Mouse (Mus musculus) T-helper 17 cell (primary cell): ENCODE data around the gene Rabep1.

Source experiments
- in situ Hi-C, 2 experiments: fragments of 300-600 bp; cut with MboI, MseI; formaldehyde crosslinking; loops; 1 replicate in 1 of 2; 2 replicates in 1 of 2; pipeline ENCODE4 v1.15.1; 2025; ENCODE audit warnings: high pct_unique_total_duplicates in 2 of 2

Gene Rabep1

DNA sequence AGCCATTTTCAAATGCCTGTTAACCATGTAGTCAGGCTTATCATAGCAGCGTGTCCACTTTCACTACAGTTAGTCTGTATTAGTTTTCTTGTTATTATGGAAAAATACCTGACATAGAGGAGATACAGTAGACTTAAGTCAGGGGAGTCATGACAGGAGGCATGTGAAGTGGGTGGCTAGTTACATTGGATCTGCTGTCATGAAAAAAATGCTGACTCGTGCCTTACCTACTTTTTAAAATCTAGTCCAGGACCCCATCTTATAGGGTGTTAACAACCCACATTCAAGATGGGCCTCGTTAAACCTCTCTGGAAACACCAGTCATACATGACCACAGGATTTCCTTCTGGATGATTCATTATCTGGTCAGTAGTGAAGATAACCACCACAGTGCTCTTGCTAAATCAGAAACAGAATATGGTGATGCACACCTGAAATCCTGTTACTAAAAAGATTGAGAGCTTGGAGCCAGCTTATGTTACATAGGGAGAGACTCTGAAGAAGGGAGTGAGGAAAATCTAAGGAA is 38.4 kb downstream of the Rabep1 start:
- in situ Hi-C loops, result loop anchor here in 1 of 2 experiments (25.0 kb wide), 1 partner anchor 1429 kb away; the partner anchor contains the start of genes Fbxo39 and Xaf1

DNA sequence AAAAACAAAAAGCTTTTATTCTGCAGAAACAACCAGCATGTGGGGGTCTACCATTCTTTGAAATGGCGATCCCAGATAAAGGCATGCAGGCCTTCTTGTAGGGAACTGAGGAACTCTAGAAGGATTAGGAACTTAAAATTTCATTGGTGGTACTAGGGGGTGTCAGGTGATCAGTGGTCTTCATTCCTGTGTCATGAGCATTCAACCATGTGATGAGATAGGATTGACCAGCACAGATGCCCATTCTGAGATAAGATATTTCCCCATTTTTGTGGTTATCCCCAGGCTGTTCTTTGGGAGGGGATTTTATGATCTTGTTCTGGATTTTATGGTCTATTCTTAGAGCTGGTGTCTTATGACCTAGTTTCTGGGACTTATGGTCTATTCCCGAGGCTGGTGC is 46.1 kb downstream of the Rabep1 start:
- in situ Hi-C loops, result loop anchor here in 1 of 2 experiments (25.0 kb wide), 1 partner anchor 1422 kb away; the partner anchor contains the start of genes Fbxo39 and Xaf1

DNA sequence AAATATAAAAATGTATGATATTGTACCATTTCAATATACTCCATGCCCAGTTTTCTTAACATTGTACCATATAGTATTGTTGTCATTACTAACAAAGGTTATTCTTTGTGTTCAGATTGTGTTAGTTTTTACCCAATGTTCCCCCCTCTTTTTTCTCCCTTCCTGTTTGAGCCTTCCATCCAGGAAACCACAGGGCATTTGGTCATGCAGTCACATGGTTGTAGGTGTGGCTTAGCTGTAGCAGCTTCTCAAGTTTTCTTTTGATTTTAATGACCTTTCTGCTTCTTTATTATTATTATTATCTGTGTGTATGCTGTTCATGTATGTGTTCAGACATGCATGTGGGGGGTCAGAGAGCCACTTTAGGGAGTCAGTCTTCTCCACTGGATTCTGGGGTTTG is 47.0 kb downstream of the Rabep1 start:
- in situ Hi-C loops, result loop anchor here in 1 of 2 experiments (25.0 kb wide), 1 partner anchor 1421 kb away; the partner anchor contains the start of genes Fbxo39 and Xaf1

DNA sequence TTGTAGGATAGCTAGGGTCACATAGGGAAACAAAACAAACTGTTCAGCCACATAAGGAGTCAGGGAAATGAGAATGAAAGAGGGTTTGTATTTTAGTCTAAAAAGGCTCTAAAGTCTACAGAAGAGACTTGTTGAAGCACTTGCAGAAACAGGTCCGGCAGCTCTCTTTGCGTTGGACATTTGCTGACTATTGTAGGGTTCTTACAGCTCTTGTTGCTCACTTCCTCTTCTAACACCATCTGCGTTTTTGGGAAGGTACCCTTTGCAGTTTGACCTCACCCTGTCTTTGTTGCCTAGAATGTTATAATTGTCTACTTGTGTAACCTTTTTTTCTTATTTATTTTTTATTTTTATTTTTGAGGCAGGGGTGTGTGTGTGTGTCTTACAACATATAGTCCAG is 53.1 kb downstream of the Rabep1 start:
- in situ Hi-C loops, result loop anchor here in 1 of 2 experiments (25.0 kb wide), 1 partner anchor 1415 kb away; the partner anchor contains the start of genes Fbxo39 and Xaf1

DNA sequence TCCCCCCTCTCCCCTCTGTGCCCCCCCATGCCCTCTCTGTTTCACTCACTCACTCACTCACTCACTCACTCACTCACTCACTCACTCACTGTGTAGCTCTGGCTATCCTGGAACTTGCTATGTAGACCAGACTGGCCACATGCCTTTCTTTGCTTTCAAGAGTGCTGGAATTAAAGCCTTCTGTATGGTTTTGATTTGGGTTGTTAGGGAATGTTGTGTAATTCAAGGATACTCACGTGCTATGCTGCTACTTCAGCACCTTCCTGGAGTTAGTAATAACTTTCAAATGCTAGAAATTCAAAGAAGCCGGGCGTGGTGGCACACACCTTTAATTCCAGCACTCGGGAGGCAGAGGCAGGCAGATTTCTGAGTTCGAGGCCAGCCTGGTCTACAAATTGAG is 53.6 kb downstream of the Rabep1 start:
- in situ Hi-C loops, result loop anchor here in 1 of 2 experiments (25.0 kb wide), 1 partner anchor 1414 kb away; the partner anchor contains the start of genes Fbxo39 and Xaf1

DNA sequence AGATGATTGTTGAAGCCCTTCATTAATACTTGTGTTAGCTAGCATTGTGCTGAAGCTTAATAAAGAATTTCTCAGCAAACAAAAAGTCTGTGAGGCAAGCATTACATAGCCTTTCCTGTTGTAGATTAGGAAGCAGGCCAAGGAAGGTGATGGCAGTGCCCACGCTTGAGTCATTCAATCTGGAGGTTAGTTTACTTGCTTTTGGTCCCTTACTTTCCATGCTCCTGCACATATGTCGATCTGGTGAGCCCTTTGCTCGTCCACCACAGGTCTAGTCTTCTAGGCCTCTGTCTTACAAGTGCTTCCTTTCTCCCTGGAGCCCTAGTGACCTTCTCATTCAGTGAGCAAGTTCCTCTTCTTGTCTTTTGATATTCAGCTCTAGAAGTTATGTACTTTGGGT is 62.1 kb downstream of the Rabep1 start:
- in situ Hi-C loops, result no loop called here

DNA sequence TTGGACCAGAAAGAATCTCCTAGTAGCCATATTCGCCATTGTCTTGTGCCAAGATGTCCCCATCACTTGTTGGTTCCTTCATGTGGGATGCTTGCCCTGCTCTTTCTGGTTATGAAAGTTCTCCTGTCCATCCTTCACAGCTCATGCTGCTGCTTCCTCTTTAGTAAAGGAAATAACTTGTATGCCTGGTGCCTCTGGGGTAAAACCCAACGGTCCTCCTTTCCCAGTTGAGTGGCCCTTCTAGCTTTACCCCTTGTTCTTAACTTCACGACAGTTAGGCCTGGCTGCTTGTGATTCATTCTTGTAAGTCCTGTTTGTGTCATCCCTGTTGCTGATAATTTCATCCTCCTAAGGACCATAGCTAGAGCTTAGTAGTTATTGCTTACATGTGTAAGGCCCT is 66.7 kb downstream of the Rabep1 start:
- in situ Hi-C loops, result no loop called here

DNA sequence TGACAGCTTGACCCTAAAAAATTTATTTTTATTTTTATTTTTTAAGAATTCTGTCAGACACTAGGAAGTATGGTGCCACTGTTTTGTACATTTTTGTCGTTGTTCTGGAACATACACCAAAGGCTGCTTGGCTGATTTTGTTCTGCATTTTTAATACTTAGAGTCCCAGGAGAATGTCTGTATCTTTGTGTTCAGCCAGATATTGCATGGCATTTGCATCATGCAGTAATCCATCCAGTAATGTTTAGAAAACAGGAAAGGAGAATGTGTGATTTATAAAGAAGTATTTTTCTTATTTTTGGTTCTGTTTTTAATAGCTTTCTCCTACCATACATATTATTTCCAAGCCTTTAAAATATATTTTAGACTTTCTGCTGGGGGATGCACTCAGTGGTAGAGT is 67.3 kb downstream of the Rabep1 start:
- in situ Hi-C loops, result no loop called here

DNA sequence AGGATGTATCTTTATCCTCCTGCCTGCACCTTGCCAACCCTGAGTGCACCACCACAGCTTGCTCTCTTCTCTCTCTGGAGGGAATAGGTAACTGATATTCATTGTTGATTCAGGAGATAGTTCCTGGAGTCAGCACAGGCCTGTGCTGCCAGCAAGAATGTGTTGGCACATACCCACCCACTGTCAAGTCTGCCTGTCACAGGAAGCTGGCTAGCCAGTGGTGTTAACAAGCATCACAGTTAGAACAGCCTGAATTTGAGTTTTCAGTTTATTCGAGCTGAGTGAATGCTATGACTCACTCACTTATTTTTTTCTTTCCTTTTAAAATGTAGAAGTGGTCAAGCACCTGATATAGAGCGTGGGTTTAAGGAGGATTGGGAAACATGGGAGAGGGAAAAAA is 73.3 kb downstream of the Rabep1 start:
- in situ Hi-C loops, result no loop called here

DNA sequence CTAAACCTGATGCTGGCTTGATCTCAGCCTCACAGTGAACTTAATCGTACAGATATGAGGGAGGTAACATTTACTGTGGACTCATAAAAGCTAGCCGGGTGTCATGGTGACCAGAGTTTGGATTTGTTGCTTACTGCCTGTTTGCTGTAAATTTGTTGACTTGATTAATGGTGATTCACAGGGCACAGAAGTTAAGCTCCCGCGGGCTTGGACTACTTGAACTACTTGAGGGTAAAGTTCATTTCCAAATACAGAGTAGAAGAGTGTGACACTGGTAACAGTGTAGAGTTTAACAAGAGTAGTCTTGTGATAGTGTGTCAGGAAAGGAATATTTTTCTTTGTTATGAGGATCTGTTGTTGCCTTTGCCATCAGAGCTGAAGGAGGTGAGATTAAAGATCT is 74.9 kb downstream of the Rabep1 start:
- in situ Hi-C loops, result no loop called here

DNA sequence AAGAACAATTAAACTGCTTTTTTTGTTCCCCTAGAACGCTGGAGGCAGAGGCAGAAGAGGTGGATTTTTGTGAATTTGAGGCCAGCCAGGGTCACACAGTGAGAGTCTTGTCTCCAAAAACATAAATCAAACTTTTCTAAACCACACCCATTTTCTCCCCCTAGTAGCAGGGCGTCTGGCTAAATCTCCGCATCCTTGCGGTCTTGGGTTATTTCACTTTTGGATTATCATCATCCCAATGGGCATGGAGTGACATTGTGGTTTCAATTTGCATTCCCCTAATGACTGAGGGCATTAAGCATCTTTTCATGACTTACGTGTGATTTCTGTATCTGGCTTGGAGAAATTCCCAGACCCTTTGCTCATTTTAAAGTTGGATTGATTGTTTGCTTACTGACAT is 86.9 kb downstream of the Rabep1 start:
- in situ Hi-C loops, result no loop called here

DNA sequence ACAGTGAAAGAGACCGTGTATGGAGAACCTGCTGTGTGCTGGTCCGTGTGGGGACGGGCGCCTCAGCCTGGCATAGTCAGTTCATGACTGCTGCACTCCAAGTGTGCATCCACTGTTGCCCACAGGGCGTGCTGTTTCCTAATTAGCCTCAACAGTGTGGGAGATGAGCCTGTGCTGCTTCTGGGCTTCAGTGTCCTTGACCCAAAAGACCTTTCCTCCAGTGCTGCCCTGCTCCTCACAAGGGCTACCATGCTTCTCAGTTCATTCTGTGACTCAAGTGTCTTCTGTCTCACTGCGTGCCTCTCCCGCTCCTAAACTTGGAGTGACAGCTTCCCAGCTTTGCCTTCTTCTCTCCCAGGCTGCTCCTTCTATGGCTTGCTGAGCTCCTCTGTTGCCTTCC is 90.7 kb downstream of the Rabep1 start:
- in situ Hi-C loops, result no loop called here

DNA sequence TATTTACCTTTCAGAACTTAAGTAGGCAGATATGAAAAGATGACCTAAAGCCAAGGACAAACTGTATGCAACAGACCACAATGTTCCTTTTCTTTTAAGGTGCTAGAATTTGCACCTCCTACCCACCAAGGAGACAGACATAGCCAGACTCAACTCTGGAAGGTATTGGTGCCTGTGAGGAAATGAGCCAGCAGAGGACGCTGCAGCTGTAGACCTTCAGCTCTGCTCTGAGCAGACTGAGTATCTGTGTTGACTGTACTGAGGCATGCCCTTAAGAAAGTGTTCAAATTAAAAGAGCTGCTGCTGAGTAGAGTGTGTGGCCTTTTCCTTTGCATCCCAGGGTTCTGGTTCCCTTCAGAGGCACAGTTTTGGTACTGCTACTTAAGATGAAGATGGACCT is 98.0 kb downstream of the Rabep1 start:
- in situ Hi-C loops, result no loop called here

DNA sequence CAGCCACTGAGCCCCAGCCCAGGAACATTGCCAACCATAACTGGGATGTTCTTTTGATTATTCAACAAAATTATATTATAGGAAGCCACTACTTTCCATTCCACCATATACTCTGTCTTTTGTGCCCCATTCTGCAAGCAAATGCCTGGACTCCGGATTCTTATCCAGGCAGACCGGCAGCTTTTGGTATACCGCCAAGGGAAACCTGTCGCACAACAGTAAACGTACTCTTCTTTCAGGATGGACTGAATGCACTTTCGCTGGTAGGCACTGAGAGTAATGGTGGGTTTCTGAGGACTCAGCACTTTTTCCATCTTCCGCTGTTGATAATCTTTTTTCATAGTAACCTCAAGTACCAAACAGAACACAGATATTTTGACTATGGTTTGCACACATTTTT is 99.1 kb downstream of the Rabep1 start:
- in situ Hi-C loops, result no loop called here

DNA sequence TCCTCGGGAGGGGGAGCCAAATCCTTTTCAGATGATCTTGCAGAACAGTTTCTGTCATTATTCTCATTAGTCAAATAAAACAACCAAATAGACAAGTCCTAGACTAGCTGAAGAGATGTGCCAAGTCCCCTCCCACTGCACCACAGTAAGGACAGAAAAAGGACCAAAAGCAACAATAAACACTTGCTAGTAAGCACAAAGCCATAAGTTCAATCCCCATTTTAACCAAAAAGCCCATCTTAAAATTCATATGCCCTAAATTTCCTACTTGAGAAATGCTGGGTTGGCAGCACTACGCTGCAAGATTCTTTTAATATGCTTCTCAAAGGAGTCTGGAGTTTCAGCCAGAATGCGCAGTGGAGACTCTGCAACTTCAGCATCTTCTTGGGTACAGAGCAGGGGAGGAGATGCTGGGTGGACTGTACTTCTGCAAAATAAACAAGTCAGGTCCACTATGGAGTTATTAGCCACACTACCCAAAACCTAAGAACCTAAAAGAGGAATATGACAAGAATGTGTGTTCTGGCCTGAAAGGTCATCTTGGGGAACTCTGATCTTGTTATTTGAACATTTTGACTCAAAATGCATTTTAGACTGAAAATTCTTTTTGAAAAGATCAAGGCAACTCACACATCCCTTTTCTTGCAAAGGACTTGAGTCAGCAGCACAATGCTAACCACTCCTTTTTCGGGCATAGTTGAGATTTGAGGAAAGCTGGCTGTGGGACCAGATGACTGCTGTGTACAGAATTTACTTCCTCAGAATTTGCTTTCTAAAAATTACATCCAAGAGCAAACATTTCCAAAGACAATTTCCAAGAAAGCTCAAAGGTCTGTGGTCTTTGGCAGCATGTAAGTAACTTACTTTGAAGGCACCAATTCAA is 100.6 kb downstream of the Rabep1 start:
- in situ Hi-C loops, result no loop called here

DNA sequence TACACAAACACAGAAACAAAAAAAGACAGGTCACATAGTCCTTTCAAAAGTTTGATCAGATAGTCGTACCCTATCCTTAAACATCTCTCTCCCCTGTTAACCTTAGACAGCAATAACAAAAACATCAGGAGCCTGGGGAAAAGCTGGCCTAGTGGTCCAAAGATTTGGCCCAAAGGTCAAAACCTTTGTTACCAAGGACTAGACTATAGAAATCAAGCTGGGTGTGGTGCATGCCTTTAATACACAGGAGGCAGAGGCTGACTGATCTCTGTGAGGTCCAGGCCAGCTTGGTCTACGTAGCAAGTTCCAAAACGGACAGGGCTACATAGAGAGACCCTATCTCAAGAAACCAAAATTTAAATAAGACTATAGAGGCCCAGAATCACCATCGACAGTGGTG is 110.1 kb downstream of the Rabep1 start:
- in situ Hi-C loops, result no loop called here

DNA sequence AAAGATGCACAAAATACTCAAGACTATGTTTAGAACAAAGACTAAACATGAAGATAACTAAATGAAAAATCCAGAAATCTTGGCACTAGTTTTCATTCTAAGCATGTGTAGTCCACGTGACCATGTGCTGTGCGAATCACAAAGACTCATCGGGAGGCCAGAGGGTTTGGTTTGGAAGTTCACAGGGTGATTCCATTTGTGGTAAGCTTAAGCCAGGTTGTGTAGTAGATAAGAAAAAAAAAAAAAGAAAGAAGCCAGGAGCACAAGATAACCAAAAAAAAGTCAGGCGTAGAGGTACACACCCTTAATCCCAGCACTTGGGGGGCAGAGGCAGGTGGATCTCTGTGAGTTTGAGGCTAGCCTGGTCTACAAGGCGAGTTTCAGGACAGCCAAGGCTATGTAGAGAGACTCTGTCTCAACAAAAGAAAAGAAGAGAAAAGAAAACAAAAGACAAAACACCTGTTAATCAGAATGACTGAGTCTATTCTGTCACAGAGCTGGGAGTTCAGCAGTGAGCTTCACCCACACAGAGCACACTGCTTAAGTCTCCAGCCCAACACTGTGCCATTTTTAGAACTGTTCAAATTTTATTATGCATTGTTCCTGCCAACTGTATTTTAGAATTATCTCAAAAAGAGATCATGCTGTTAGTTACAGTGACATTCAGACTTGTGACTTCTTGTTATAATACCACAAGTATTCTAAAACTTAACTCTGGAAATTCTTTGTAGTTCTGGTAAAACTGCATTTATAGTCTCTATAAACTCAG is 116.4 kb downstream of the Rabep1 start:
- in situ Hi-C loops, result no loop called here

DNA sequence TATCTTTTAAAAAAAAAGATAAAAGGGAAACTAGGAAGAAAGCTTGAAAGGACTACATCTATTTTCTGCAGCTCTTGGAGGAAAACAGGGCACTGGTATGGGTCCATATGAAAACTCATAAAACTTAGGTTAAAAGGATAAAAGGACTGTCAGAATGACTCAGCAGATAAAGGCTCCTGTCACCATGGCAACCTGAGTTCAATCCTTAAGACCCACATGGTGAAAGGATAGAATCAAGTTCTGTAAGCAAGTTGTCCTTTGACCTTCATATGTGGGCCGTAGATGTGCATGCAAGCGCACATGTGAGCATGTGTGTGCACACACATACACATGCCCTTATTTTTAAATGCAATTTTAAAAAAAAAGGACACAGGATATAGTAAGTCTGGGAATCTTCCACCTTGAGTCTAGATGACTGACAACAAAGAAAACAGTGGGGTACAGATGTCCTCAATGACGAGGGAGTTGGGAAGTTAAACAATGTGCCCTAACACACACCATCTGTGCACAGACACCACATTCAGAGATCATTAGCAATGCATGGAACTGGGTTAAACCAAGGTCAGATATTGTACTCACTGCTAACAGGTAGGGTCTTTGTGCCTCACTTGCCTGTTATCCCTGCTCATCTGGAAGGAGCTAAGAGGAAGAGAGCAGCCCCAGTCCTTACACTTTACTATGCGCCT is 119.8 kb downstream of the Rabep1 start:
- in situ Hi-C loops, result no loop called here

DNA sequence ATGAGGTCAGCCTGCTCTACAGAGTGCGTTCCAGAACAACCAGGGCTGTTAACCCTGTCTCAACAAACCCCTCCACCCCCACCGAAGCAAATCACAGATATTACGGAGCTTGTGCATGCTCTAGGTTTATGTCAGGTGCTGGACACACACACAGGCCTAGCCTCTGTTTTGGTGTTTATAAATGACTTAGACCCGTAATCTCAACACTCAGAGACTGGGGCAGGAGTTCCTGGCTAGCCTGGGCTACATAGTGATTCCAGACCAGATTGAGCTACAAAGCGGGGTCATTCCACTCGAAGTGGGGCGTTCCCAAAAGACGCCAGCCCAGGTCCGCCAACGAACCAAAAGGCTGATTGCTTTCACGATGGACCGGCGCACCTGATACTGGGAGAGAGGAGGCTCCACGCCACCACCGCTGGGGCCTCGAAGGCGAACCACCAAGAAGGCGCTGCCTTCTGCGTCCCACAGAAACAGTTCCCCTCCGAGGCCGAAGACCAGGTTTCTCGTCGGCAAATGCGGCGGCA is 124.8 kb downstream of the Rabep1 start:
- in situ Hi-C loops, result no loop called here

DNA sequence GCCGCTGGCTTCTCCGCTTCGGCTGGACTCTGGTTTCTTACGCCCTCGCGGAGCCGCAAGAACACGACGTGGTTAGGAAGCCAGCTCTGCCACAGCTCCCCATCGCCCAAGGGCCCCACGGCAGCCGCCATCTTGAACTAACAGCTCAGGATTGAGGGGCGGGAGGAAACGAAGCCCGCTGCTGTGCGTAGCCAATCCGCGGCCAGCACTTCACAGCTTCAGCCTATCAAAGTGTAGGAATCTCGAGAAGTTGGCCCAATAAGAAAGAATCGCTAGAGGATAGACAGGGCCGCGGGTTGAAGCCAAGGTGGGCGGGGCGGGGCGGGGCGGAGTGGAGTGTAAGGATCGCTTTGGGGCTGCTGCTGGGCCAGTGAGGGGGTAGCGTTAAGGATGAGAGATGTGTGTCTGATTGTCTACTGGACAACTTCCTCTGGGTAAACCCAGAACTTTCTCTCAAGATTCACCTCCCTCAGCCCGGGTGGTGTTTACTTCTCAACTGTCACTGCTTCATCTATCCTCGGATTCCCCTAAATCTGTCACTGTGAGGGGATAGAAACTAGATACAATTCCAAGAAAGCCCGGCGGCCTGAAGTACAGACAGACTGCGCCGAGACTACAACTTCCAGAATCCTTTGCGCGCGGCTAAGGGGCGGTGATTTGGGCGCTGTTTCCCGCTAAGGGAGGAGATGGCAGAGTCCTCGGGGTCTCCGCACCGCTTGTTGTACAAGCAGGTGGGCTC is 125.4 kb downstream of the Rabep1 start, which contains the start of the genes Nup88 and Rpain:
Gene Nup88 (minus strand): TSS at position 153 of the 739 bp plus-strand sequence.
Gene Rpain (plus strand): TSS at position 393 of the 739 bp plus-strand sequence.
- in situ Hi-C loops, result loop anchor here in 1 of 2 experiments (10.0 kb wide), 1 partner anchor 1055 kb away; the partner anchor contains the start of gene Gps2
